Mouse (Mus musculus): ENCODE measurements around the gene Stat4.

DNA sequence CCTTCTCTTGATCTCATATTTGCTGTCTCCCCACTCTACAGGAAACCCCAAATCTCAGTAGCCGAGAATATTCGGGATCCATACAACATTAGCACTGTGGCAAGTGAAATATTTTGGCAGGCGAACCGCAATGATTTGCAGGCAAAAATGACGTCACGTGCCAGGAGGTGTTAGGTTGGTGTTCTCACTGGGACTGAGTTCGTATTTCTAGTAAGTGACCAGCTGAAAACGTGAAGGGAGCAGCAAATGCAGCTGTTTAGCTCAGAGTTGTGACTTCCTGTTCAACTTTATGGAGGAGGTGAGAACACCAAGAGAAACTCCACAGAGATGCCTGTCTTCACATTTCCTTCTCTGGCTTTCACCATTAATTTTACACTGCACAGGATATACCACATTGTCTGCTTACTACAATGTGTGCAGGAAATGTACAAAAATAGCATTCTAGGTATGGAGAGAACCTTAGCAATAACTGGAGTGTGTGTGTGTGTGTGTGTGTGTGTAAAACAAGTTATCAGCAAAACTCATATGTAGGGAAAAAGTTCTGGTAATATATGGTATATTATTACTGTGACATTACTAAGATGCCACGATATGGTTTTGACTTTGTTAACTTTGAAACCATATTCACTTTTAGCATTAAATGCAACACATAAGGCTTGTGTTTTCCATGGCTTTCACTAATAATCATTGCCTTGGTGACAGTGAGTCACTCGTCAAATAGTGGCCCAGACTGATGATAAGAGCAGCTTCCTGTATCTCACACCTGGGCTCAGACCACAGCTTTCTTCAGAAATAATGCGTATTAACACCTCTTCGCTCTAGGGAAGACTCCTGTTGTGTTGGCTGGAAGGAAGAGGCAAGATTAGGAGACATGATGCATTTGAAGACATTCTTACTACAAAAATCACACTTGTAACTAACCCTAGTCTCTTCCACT lies 48.1 kb downstream of the Stat4 start:
- TF ChIP-seq GATA1 (IDR thresholded peaks at IDR 0.05; ENCODE audit: borderline replicate concordance, low read length) (no peak), FLI1 (IDR thresholded peaks at IDR 0.05; ENCODE audit: low read length) (no peak)
